Comparison of ENCODE assay signal across 9 mouse cellular contexts in genomic region chr12:80803924-80804323, GRCm38 (mm10). TPM values are rescaled to one million over a fixed set of nuclear protein-coding genes. Genes with fewer than 3 reads are reported as not detected.
DNase-seq lines count a peak whose midpoint lies in the region; ATAC-seq and TF ChIP-seq lines count a peak whose summit lies in the region.
"Had no signal": no experiment of that assay in that cellular context is flagged by ENCODE, and none has a peak within 500 bp of the region (broad histone marks: within the 10 kb centered on the region; RNA-seq: fewer than 3 reads in every experiment).

No protein-coding gene starts in this region.

- H3K27me3 ChIP-seq in forebrain, embryonic 15.5 days, result no peaks in the 10 kb centered on the region
- H3K27me3 ChIP-seq in forebrain, embryonic 11.5 days (ENCODE audit: control insufficient read depth, insufficient read depth, low read length), result no peaks in the 10 kb centered on the region
- H3K27me3 ChIP-seq in stomach, embryonic 15.5 days (replicated peaks), result no peaks in the 10 kb centered on the region
- no peaks in the 10 kb centered on the region for H3K27me3 ChIP-seq in stomach, postnatal 0 days (ENCODE audit: control insufficient read depth, insufficient read depth, low read length)
- no peaks in the 10 kb centered on the region for H3K27me3 ChIP-seq in heart, embryonic 16.5 days (ENCODE audit: control insufficient read depth, insufficient read depth, low read length)

- H3K36me3 ChIP-seq in forebrain, embryonic 15.5 days, result no peaks in the 10 kb centered on the region
- no peaks in the 10 kb centered on the region for H3K36me3 ChIP-seq in forebrain, embryonic 11.5 days (ENCODE audit: control insufficient read depth, insufficient read depth, low read length)
- no peaks in the 10 kb centered on the region for H3K36me3 ChIP-seq in stomach, embryonic 15.5 days
- no peaks in the 10 kb centered on the region for H3K36me3 ChIP-seq in stomach, postnatal 0 days (ENCODE audit: control insufficient read depth, insufficient read depth, low read length)
- no peaks in the 10 kb centered on the region for H3K36me3 ChIP-seq in heart, embryonic 16.5 days (ENCODE audit: control insufficient read depth, insufficient read depth)

- no peak overlapping the region for H3K4me3 ChIP-seq in forebrain, embryonic 15.5 days
- H3K4me3 ChIP-seq in forebrain, embryonic 11.5 days (ENCODE audit: low read depth, low read length), result no peak overlapping the region
- no peak overlapping the region for H3K4me3 ChIP-seq in stomach, embryonic 15.5 days (replicated peaks)
- no peak overlapping the region for H3K4me3 ChIP-seq in stomach, postnatal 0 days (ENCODE audit: low read depth, low read length)
- no peak overlapping the region for H3K4me3 ChIP-seq in heart, embryonic 16.5 days (ENCODE audit: low read length)
- no peak overlapping the region for H3K4me3 ChIP-seq in left cerebral cortex, adult 2 months

- intact Hi-C loops in left cerebral cortex, adult 2 months (cut with DNase I), result loop anchor here (2.0 kb wide), 1 partner anchor 17 kb away; no protein-coding TSS in a partner anchor

- DNase-seq in forebrain, embryonic 11.5 days (ENCODE audit: low spot score), result no peak
- DNase-seq in stomach, postnatal 0 days (ENCODE audit: low spot score), result no peak
- DNase-seq in left cerebral cortex, adult 2 months (ENCODE audit: extremely low spot score in 1 of 2, low spot score in 2 of 2), result peak; percentile 65 to 76
- peak; percentile 80 for DNase-seq in right cerebral cortex, postnatal 14 days
- DNase-seq in spleen, adult 12 weeks (ENCODE audit: low spot score), result no peak

- 28% methylated on average over 3 of the region's 3 CpGs for WGBS in forebrain, embryonic 15.5 days
- 74% methylated on average over 3 of the region's 3 CpGs for WGBS in forebrain, embryonic 11.5 days
- WGBS in stomach, embryonic 15.5 days, result 54% methylated on average over 3 of the region's 3 CpGs
- 44% methylated on average over 3 of the region's 3 CpGs for WGBS in stomach, postnatal 0 days
- WGBS in heart, embryonic 16.5 days, result 33% methylated on average over 3 of the region's 3 CpGs

- H3K9ac ChIP-seq in forebrain, embryonic 15.5 days (replicated peaks), result no peak overlapping the region
- no peak overlapping the region for H3K9ac ChIP-seq in forebrain, embryonic 11.5 days (ENCODE audit: low read length)
- no peak overlapping the region for H3K9ac ChIP-seq in stomach, embryonic 15.5 days
- H3K9ac ChIP-seq in stomach, postnatal 0 days (ENCODE audit: low read length), result no peak overlapping the region
- no peak overlapping the region for H3K9ac ChIP-seq in heart, embryonic 16.5 days (ENCODE audit: low read length)

- peak overlapping the region; percentile 50; the same call in 1 of the 2 replicates for H3K27ac ChIP-seq in forebrain, embryonic 15.5 days (replicated peaks)
- H3K27ac ChIP-seq in forebrain, embryonic 11.5 days (ENCODE audit: low read depth, low read length), result no peak overlapping the region
- H3K27ac ChIP-seq in stomach, embryonic 15.5 days, result no peak overlapping the region
- H3K27ac ChIP-seq in stomach, postnatal 0 days (replicated peaks), result no peak overlapping the region
- peak overlapping the region; percentile 50; the same call in 1 of the 2 replicates for H3K27ac ChIP-seq in heart, embryonic 16.5 days (ENCODE audit: low read length)
- peak overlapping the region; percentile 58 for H3K27ac ChIP-seq in left cerebral cortex, adult 2 months

- TF ChIP-seq CTCF in stomach, postnatal 0 days (IDR thresholded peaks at IDR 0.05; ENCODE audit: low read depth), result no peak
- TF ChIP-seq CTCF in left cerebral cortex, adult 2 months (IDR thresholded peaks at IDR 0.05), result no peak

- no peak for ATAC-seq in forebrain, embryonic 15.5 days (replicated peaks)
- no peak for ATAC-seq in forebrain, embryonic 11.5 days (replicated peaks; ENCODE audit: low FRiP score)
- ATAC-seq in stomach, embryonic 15.5 days (ENCODE audit: insufficient read depth, low FRiP score, low read depth), result no peak
- no peak for ATAC-seq in stomach, postnatal 0 days (ENCODE audit: low FRiP score, low TSS enrichment)
- no peak for ATAC-seq in heart, embryonic 16.5 days (replicated peaks; ENCODE audit: extremely low read depth, insufficient read depth, low FRiP score)

- peaks cover 8% of the 10 kb centered on the region for H3K4me1 ChIP-seq in forebrain, embryonic 15.5 days
- no peaks in the 10 kb centered on the region; the same call in 1 of the 2 replicates for H3K4me1 ChIP-seq in forebrain, embryonic 11.5 days (replicated peaks; ENCODE audit: control insufficient read depth, insufficient read depth, low read length)
- H3K4me1 ChIP-seq in stomach, embryonic 15.5 days, result peaks cover 16% of the 10 kb centered on the region
- no peaks in the 10 kb centered on the region for H3K4me1 ChIP-seq in stomach, postnatal 0 days (replicated peaks; ENCODE audit: control insufficient read depth, insufficient read depth)
- peaks cover 21% of the 10 kb centered on the region for H3K4me1 ChIP-seq in heart, embryonic 16.5 days (ENCODE audit: control insufficient read depth, insufficient read depth, low read length)

- H3K4me2 ChIP-seq in forebrain, embryonic 15.5 days (replicated peaks), result no peak overlapping the region
- no peak overlapping the region for H3K4me2 ChIP-seq in forebrain, embryonic 11.5 days (ENCODE audit: low read depth, low read length, severe bottlenecking)
- peak overlapping the region; percentile 3; the same call in 1 of the 2 replicates for H3K4me2 ChIP-seq in stomach, embryonic 15.5 days
- H3K4me2 ChIP-seq in stomach, postnatal 0 days (replicated peaks; ENCODE audit: low read depth), result no peak overlapping the region
- H3K4me2 ChIP-seq in heart, embryonic 16.5 days (ENCODE audit: low read depth, low read length), result no peak overlapping the region

- H3K9me3 ChIP-seq in forebrain, embryonic 15.5 days, result no peaks in the 10 kb centered on the region
- no peaks in the 10 kb centered on the region for H3K9me3 ChIP-seq in forebrain, embryonic 11.5 days (ENCODE audit: control insufficient read depth, low read length)
- H3K9me3 ChIP-seq in stomach, embryonic 15.5 days, result no peaks in the 10 kb centered on the region
- H3K9me3 ChIP-seq in stomach, postnatal 0 days (ENCODE audit: control insufficient read depth, low read length), result no peaks in the 10 kb centered on the region
- no peaks in the 10 kb centered on the region; the same call in 1 of the 2 replicates for H3K9me3 ChIP-seq in heart, embryonic 16.5 days (replicated peaks; ENCODE audit: control insufficient read depth, low read length)

- no peak for TF ChIP-seq EP300 in stomach, postnatal 0 days (optimal IDR thresholded peaks at IDR 0.05)

RNA-seq across cellular contexts. Expression of gene Susd6, which starts 13.6 kb away (rescaled TPM):
- 13.9 and 14.3 TPM in 2 replicates for polyA plus RNA-seq in forebrain, embryonic 15.5 days (2015; fragmentation: Nextera tagmentation; extraction: Ambion mirVana)
- polyA plus RNA-seq in forebrain, embryonic 11.5 days (2014; fragmentation: Nextera tagmentation; extraction: Ambion mirVana), result 19.9 and 21.5 TPM in 2 replicates
- polyA plus RNA-seq in stomach, embryonic 15.5 days (2015; fragmentation: Nextera tagmentation; extraction: Ambion mirVana), result 17.5 and 19.2 TPM in 2 replicates
- 12.3 and 12.9 TPM in 2 replicates for polyA plus RNA-seq in stomach, postnatal 0 days (2015; fragmentation: Nextera tagmentation; extraction: Ambion mirVana)
- 18.1 and 19.4 TPM in 2 replicates for polyA plus RNA-seq in heart, embryonic 16.5 days (2015; fragmentation: Nextera tagmentation; extraction: Ambion mirVana)
- total RNA-seq in left cerebral cortex, adult 2 months (2021), result 10 to 100 TPM; 37.0 TPM

RNA-seq across cellular contexts. Expression of gene Ccdc177, which starts 43.4 kb away (rescaled TPM):
- 6.2 and 7.4 TPM in 2 replicates for polyA plus RNA-seq in forebrain, embryonic 15.5 days (2015; fragmentation: Nextera tagmentation; extraction: Ambion mirVana)
- polyA plus RNA-seq in forebrain, embryonic 11.5 days (2014; fragmentation: Nextera tagmentation; extraction: Ambion mirVana), result 5.1 and 6.8 TPM in 2 replicates
- 0.17 and 0.18 TPM in 2 replicates for polyA plus RNA-seq in stomach, embryonic 15.5 days (2015; fragmentation: Nextera tagmentation; extraction: Ambion mirVana)
- 0.06 and 0.07 TPM in 2 replicates for polyA plus RNA-seq in stomach, postnatal 0 days (2015; fragmentation: Nextera tagmentation; extraction: Ambion mirVana)
- polyA plus RNA-seq in heart, embryonic 16.5 days (2015; fragmentation: Nextera tagmentation; extraction: Ambion mirVana), result not detected in 2 replicates
- 10 to 100 TPM; 11.6 to 15.3 TPM for total RNA-seq in left cerebral cortex, adult 2 months (2021)
- polyA plus RNA-seq: C2C12 had no signal

Comparison
In these comparisons a context has a peak if more than half of its experiments do, and no peak if none do; other contexts are left out.
1. H3K27ac ChIP-seq: peak in forebrain, embryonic 15.5 days (single experiment), heart, embryonic 16.5 days (single experiment) and left cerebral cortex, adult 2 months (single experiment); none in forebrain, embryonic 11.5 days (single experiment), stomach, embryonic 15.5 days (single experiment) and stomach, postnatal 0 days (single experiment).
2. DNase-seq: peak in left cerebral cortex, adult 2 months (2 of 2) and right cerebral cortex, postnatal 14 days (single experiment); none in forebrain, embryonic 11.5 days (single experiment), stomach, postnatal 0 days (single experiment) and spleen, adult 12 weeks (single experiment).